In the genomic region with DNA sequence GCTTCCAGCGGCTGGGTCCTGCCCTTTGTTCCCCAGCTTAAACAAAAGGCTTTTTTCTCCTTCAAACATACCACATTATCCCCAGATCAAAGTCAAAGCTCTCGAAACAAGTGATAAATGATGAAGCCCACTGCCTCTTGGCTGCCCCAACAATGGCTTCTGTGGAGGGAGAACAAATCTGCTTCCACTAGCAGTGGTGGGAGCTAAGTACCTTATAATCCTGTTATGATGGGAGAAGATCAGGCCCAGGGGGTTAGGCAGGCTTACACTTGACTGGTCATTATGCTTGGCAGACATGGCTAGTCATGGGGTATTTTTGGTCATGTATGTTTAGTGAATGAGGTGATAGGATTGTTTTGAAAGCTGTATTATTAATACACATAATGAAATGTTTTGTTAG, we compare ENCODE assay signal across 21 mouse cellular contexts. TPM values are rescaled to one million over a fixed set of nuclear protein-coding genes. Genes with fewer than 3 reads are reported as not detected.
A peak's percentile ranks its signal among the peaks of the same experiment; 100 is the strongest.
DNase-seq lines count a peak whose midpoint lies in the region; ATAC-seq and TF ChIP-seq lines count a peak whose summit lies in the region.
"Had no signal": no experiment of that assay in that cellular context is flagged by ENCODE, and none has a peak within 500 bp of the region (broad histone marks: within the 10 kb centered on the region; RNA-seq: fewer than 3 reads in every experiment).

No protein-coding gene starts in this region.

- no peak overlapping the region for H3K4me3 ChIP-seq in lung, embryonic 14.5 days (ENCODE audit: low read depth, low read length)
- no peak overlapping the region for H3K4me3 ChIP-seq in midbrain, embryonic 12.5 days
- H3K4me3 ChIP-seq in midbrain, embryonic 13.5 days (replicated peaks) = no peak overlapping the region
- no peak overlapping the region for H3K4me3 ChIP-seq in limb, embryonic 10.5 days
- H3K4me3 ChIP-seq: embryonic facial prominence, embryonic 13.5 days; forebrain, embryonic 13.5 days; gastrocnemius, adult 2 months; heart, embryonic 13.5 days; hindbrain, embryonic 15.5 days had no signal

- ATAC-seq in lung, embryonic 14.5 days (ENCODE audit: insufficient read depth) = peak; percentile 41; the same call in 1 of the 2 replicates
- ATAC-seq in midbrain, embryonic 12.5 days (ENCODE audit: low FRiP score, low read depth) = peak; percentile 63; the same call in 1 of the 2 replicates
- ATAC-seq in midbrain, embryonic 13.5 days = no peak; the same call in 1 of the 2 replicates
- ATAC-seq: activated CD4-positive, CD25-positive, alpha-beta regulatory T cell, adult 4 months; forebrain, embryonic 13.5 days; inflammation-experienced regulatory T-cells, adult 6 months; Patski had no signal

- H3K27ac ChIP-seq in lung, embryonic 14.5 days (ENCODE audit: low read depth) = no peak overlapping the region
- no peak overlapping the region for H3K27ac ChIP-seq in midbrain, embryonic 12.5 days (replicated peaks)
- H3K27ac ChIP-seq in midbrain, embryonic 13.5 days = no peak overlapping the region
- H3K27ac ChIP-seq in limb, embryonic 10.5 days = peak overlapping the region; percentile 78
- H3K27ac ChIP-seq: embryonic facial prominence, embryonic 13.5 days; forebrain, embryonic 13.5 days; gastrocnemius, adult 2 months; heart, embryonic 13.5 days; hindbrain, embryonic 15.5 days had no signal

- WGBS in lung, embryonic 14.5 days = 6% methylated on average over 2 of the region's 2 CpGs
- WGBS in midbrain, embryonic 12.5 days = 5% methylated on average over 2 of the region's 2 CpGs
- 7% methylated on average over 2 of the region's 2 CpGs for WGBS in midbrain, embryonic 13.5 days
- WGBS in limb, embryonic 10.5 days = 41% methylated on average over 2 of the region's 2 CpGs

- H3K27me3 ChIP-seq in lung, embryonic 14.5 days (ENCODE audit: insufficient read depth, low read length) = no peaks in the 10 kb centered on the region
- peaks cover 23% of the 10 kb centered on the region for H3K27me3 ChIP-seq in midbrain, embryonic 12.5 days
- H3K27me3 ChIP-seq in midbrain, embryonic 13.5 days = no peaks in the 10 kb centered on the region; the same call in 1 of the 2 replicates
- no peaks in the 10 kb centered on the region for H3K27me3 ChIP-seq in limb, embryonic 10.5 days (ENCODE audit: low read depth, poor library complexity, severe bottlenecking)
- H3K27me3 ChIP-seq: embryonic facial prominence, embryonic 13.5 days; forebrain, embryonic 13.5 days; heart, embryonic 13.5 days; hindbrain, embryonic 15.5 days; Patski had no signal

- no peak overlapping the region for H3K9ac ChIP-seq in lung, embryonic 14.5 days
- H3K9ac ChIP-seq in midbrain, embryonic 12.5 days (replicated peaks) = no peak overlapping the region
- no peak overlapping the region for H3K9ac ChIP-seq in midbrain, embryonic 13.5 days (replicated peaks)
- H3K9ac ChIP-seq: forebrain, embryonic 13.5 days; heart, embryonic 13.5 days; hindbrain, embryonic 15.5 days had no signal

- intact Hi-C loops in heart, postnatal 36 days (cut with DNase I) = no loop called here

- no peaks in the 10 kb centered on the region for H3K9me3 ChIP-seq in lung, embryonic 14.5 days (ENCODE audit: low read depth, low read length)
- no peaks in the 10 kb centered on the region for H3K9me3 ChIP-seq in midbrain, embryonic 12.5 days
- no peaks in the 10 kb centered on the region for H3K9me3 ChIP-seq in midbrain, embryonic 13.5 days
- H3K9me3 ChIP-seq in limb, embryonic 10.5 days (replicated peaks) = no peaks in the 10 kb centered on the region
- H3K9me3 ChIP-seq: embryonic facial prominence, embryonic 13.5 days; forebrain, embryonic 13.5 days; heart, embryonic 13.5 days; hindbrain, embryonic 15.5 days had no signal

- H3K4me2 ChIP-seq in lung, embryonic 14.5 days = no peak overlapping the region
- H3K4me2 ChIP-seq in midbrain, embryonic 12.5 days (replicated peaks) = no peak overlapping the region
- H3K4me2 ChIP-seq in midbrain, embryonic 13.5 days (replicated peaks) = no peak overlapping the region
- H3K4me2 ChIP-seq: embryonic facial prominence, embryonic 13.5 days; forebrain, embryonic 13.5 days; heart, embryonic 13.5 days; hindbrain, embryonic 15.5 days had no signal

- no peaks in the 10 kb centered on the region; the same call in 1 of the 2 replicates for H3K4me1 ChIP-seq in lung, embryonic 14.5 days (ENCODE audit: insufficient read depth)
- peaks cover 16% of the 10 kb centered on the region; the same call in 1 of the 2 replicates for H3K4me1 ChIP-seq in midbrain, embryonic 12.5 days
- H3K4me1 ChIP-seq in midbrain, embryonic 13.5 days (replicated peaks) = peaks cover 9% of the 10 kb centered on the region
- H3K4me1 ChIP-seq in limb, embryonic 10.5 days = peaks cover 16% of the 10 kb centered on the region
- H3K4me1 ChIP-seq: hindbrain, embryonic 15.5 days had no signal

- no peaks in the 10 kb centered on the region for H3K36me3 ChIP-seq in lung, embryonic 14.5 days (ENCODE audit: insufficient read depth)
- H3K36me3 ChIP-seq in midbrain, embryonic 12.5 days = no peaks in the 10 kb centered on the region
- H3K36me3 ChIP-seq in midbrain, embryonic 13.5 days = no peaks in the 10 kb centered on the region
- H3K36me3 ChIP-seq in limb, embryonic 10.5 days = no peaks in the 10 kb centered on the region
- H3K36me3 ChIP-seq: embryonic facial prominence, embryonic 13.5 days; heart, embryonic 13.5 days; hindbrain, embryonic 15.5 days had no signal

- DNase-seq in heart, adult 11 months = peak; percentile 28
- DNase-seq in heart, postnatal 36 days = no peak
- peak; percentile 59 for DNase-seq in lung, embryonic 14.5 days
- no peak for DNase-seq in lung, postnatal 14 days
- DNase-seq in limb, embryonic 10.5 days (ENCODE audit: low spot score) = peak; percentile 26
- DNase-seq: cerebellum, adult 18-20 months; cerebellum, postnatal 10 days; gastrocnemius, adult 2 months; gastrocnemius, postnatal 25 days; heart, postnatal 4 days had no signal

- TF ChIP-seq CTCF in lung, embryonic 14.5 days (IDR thresholded peaks at IDR 0.05; ENCODE audit: low read depth) = no peak

RNA-seq across cellular contexts. Expression of a gene that starts 57.7 kb away (rescaled TPM):
- total RNA-seq in heart, postnatal 36 days (2021) = 10 to 100 TPM; 13.9 to 14.3 TPM
- 2.7 and 2.8 TPM in 2 replicates for polyA plus RNA-seq in lung, embryonic 14.5 days (2014; fragmentation: Nextera tagmentation; extraction: Ambion mirVana)
- 2.4 and 5.7 TPM in 2 replicates for polyA plus RNA-seq in midbrain, embryonic 12.5 days (2016; fragmentation: Nextera tagmentation; extraction: Ambion mirVana)
- 3.3 and 5.5 TPM in 2 replicates for polyA plus RNA-seq in midbrain, embryonic 13.5 days (2015; fragmentation: Nextera tagmentation; extraction: Ambion mirVana)
- polyA plus RNA-seq in limb, embryonic 10.5 days (2016; fragmentation: Nextera tagmentation; extraction: Ambion mirVana) = 1.3 TPM in 2 replicates
- total RNA-seq: CH12.LX; granulocyte monocyte progenitor cell, adult 5-6 weeks had no signal
- polyA plus RNA-seq: activated CD4-positive, CD25-positive, alpha-beta regulatory T cell, adult 4 months; inflammation-experienced regulatory T-cells, adult 6 months had no signal

Comparison
In these comparisons a context has a peak if more than half of its experiments do, and no peak if none do; other contexts are left out.
1. DNase-seq: peak in heart, adult 11 months (single experiment), lung, embryonic 14.5 days (single experiment) and limb, embryonic 10.5 days (single experiment); none in heart, postnatal 36 days (0 of 2) and lung, postnatal 14 days (single experiment).